Mouse (Mus musculus): ENCODE measurements around the gene Lrp8. TPM values are rescaled to one million over a fixed set of nuclear protein-coding genes. Genes with fewer than 3 reads are reported as not detected.

Gene Lrp8
- polyA plus RNA-seq, 1 experiment from 2014 or later, result 5.2 TPM

DNA sequence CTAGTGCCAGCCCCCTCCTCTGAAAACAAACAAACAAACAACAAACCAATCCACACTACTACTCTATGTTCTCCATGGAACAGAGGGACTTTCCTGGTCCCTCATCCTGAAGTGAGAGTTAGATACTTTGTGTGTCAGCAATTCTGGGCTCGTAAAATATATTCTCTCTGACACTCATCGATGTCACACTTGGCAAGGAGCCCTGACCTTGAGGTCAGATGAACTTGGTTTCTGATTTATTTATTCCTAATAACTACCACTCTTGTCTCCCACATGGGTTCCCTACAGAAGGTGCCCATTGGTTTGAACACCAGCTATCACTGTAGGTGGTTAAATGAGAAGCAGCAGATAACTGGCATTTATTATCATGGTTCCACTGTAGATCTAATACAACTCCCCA is 118.3 kb downstream of the Lrp8 start:
- no peak for DNase-seq (ENCODE audit: low spot score)

DNA sequence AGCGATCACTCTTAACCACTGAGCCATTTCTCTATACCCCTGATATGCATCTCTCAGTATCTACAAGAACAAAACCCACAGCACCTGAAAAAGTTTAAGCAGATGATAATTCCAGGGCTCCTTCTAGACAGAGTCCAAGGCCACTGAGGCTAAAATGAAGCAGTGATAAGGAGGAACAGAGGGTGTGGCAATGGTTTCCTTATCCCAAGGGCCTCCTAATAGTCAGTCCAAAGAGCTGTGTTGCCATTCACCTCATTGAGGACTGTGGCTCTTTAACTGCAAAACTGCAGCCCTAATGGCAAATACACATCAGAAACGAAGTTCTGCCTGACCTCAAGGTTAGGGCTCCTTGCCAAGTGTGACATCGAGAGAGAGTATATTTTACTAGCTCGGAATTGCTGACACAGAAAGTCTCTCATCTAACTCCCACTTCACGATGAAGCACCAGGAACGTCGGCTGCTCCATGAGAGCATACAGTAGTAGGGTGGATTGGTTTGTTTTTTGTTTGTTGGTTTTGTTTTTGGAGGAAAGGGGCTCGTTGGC is 119.2 kb downstream of the Lrp8 start:
- no peak for DNase-seq (ENCODE audit: low spot score)

GRCm38 (mm10) chr4:107921952-107922351 is 119.9 kb downstream of the Lrp8 start:
- DNase-seq (ENCODE audit: low spot score), result no peak

DNA sequence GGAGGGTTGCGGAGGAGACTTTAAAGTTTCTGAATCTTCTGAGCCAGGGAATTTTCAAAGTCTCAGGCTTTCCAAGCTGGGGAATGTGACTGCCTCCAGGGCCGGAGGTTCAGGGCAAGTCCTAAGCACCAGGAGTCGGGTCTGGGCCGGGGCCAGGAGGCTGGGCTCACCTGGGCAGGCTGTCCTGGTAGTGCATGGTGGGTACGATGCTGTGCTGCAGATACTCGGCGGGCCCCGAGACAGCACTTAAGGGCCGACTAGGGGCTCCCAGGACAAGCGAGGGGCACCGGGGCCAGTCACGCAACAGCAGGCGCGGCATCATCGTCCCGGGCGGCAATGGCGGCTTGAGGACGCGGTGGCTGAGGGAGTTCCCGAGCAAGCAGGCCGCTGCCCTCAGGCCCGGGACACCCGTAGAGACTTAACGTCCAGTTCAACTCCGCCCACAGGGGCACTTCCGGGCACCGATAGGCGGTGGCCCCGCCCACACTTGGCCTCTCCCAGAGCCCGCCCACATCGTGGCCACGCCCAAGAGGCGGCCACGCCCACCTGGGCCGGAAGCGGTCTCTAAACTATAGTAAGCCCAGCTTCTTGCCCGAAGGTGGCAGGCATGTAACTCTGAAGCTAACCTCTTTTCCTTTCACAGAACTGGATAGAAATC is 121.2 kb downstream of the Lrp8 start, which contains the start of gene Cpt2:
Cpt2 (minus strand) TSS at position 466 of the 658 bp plus-strand sequence.
- DNase-seq (ENCODE audit: low spot score), result peak; percentile 96

- DNase-seq (ENCODE audit: low spot score), result no peak
These were observed 121.7 kb downstream of the Lrp8 start for GRCm38 (mm10) chr4:107923803-107924194.

Other genes with a start within 250 kb of the Lrp8 start
- gene Dmrtb1, start 118.0 kb upstream of the Lrp8 start, polyA plus RNA-seq (2015; fragmentation: Nextera tagmentation; extraction: Ambion mirVana), result 0.30 and 0.43 TPM in 2 replicates
- 293 and 314 TPM in 2 replicates for gene Magoh, start 77.5 kb downstream of the Lrp8 start, polyA plus RNA-seq (2015; fragmentation: Nextera tagmentation; extraction: Ambion mirVana)
- gene 0610037L13Rik, start 87.6 kb downstream of the Lrp8 start, polyA plus RNA-seq (2015; fragmentation: Nextera tagmentation; extraction: Ambion mirVana), result 78.3 and 81.5 TPM in 2 replicates
- gene Cpt2, start 121.3 kb downstream of the Lrp8 start, polyA plus RNA-seq (2015; fragmentation: Nextera tagmentation; extraction: Ambion mirVana), result 20.7 and 20.9 TPM in 2 replicates
- not detected in 2 replicates for gene Slc1a7, start 166.1 kb downstream of the Lrp8 start, polyA plus RNA-seq (2015; fragmentation: Nextera tagmentation; extraction: Ambion mirVana)